Mouse (Mus musculus) retina, postnatal 1 day (tissue): ENCODE measurements at regions not wholly inside any gene's neighbourhood (a gene's known extent, or its start where the extent isn't known, plus 50 kb on each side); places are given as distances from the start of the nearest gene placed in this dataset.

Source experiments
- DNase-seq: peaks from one replicate; pipeline ENCODE4 v3.0.0-alpha.2; 2012

DNA sequence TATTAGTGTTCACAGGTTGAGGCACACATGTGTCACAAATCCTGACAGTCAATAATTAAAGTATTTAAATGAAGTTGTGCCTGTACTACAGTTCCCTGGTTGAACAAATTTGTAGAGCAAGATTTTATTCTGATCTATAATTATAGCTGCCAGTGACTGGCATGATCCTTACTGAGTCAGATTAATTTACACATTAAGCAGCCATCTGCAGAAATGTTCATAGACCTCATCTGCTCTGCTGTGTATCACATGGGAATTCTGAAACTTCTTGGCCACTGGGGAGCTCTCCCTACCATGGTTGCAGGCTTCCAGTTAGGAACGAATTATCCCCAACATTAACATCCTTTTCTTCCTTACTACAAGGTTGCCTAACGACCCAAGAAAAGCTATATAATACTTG, 255.6 kb upstream of the Adgrl4 start:
- DNase-seq, result no peak

DNA sequence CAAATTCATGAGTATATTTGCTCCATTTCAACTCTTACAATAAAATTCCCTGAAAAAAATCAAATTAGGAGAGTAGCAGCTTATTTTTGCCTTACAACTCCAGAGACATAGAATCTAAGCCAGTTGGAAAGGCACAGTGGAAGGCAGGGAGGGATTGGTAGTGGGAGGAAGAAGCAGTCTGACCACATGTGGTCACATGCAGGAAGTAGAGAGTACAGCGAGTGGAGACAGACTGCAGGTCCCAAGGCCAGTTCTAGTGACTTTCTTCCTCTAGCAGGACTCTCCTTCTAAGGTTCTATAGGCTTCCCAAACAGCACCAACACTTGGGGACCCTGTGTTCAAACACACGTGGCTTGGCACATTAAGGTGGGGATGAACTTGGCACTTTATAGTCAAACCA, 245.6 kb upstream of the Adgrl4 start:
- DNase-seq, result no peak

DNA sequence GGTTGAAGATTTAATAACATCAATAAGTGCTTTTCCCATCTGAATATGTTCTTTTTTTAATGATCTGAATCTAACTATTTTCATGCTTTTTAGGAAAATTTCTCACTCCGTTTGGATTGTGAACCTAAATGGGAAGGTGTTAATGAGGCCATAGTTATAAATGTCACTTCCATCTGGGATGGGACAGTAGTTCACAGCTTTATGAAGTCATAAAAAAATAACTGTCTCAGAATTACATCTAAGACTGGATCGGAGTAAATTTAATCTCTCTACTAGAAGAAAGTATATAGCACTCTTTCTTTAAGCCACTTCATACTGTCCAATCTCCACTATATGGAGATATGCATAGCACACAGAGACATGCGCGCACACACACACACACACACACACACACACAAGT, 226.7 kb upstream of the Adgrl4 start:
- DNase-seq, result no peak

DNA sequence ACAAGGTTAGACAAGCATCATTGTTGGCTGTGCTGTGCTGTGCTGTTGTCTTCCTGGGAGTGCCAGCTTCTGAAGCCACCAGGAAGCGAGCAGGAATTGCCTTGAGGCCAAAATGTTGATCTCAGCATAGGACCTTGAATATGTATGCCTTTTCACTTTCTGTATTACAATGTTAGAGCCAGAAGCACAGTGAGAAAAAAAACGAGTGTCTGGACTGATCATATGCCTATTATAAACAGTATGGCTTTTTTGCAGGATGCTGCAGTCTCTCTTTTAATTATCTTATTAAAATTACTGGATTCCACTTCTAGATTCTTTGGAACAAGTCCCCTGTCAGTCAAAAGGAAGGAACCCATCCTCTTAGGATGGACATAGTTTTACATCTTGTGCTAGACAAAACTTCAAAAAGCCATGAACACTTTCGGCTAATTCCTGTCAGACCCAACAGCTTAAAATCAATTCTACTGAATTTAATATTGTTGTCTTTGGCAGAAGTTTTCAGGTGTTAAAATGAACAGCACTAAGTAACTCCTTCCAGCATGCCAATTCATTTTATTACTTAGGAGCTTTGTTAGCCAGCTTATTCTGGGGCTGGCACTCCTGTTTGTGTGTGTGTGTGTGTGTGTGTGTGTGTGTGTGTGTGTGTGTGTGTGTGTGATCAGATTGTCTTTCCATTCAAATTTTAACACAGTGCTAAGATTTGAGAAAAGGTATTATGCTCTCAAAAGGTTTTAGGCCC, 220.8 kb upstream of the Adgrl4 start:
- no peak for DNase-seq

DNA sequence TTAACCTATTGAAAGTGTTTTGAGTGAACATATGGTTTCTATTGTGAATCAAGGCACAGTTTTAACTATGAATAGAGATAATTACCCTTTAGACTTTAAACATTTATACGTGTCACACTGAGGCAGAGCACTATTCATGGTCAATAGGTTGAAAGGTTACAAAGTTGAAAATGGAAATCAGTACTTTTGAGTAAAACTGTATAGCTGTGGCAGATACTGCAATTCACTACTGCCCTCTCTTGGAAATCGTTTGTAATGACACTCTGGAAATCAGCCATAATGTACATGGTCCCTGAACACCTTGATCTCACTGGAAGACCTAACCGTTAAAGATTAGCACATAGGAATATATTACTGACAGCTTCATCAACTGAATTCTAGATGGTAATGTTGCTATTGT, 215.3 kb upstream of the Adgrl4 start:
- DNase-seq, result peak; percentile 54

DNA sequence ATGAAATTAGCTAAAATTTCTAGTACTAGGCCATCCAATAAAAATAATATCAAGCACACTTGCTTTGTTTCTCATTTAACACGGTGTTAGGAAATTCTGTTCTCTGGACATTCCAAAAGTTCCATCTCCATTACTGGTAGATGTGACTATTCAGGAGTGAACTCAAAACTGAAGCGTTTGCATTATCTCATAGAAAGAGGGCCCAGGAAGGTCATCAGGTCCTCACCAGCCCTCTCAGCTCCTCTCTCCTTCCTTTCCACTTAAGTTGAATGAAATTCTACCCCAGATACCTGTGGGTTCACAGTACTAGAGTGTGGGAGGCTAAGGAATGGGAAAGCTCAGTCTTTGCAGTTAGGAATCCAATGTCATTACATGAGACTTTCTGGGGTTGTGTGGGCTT, 185.2 kb upstream of the Adgrl4 start:
- no peak for DNase-seq

DNA sequence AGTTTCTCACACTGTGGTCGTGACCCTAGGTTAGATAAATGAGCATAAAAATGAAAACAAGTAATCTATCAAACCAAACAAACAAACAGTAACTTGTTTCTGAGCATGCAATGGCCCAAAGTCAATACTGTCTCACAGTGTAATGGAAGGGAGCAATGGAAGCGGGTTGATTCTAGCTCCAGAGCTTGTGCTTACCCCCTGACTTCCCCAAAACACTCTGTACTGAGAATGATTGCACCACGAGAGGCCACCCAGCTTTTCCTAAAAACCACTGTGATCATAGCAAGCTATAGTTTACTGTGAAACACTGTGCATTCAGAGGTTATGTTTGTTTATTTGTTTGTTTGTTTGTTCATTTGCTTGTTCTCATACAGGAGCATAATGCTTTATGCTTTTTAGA, 174.9 kb upstream of the Adgrl4 start:
- DNase-seq, result no peak

DNA sequence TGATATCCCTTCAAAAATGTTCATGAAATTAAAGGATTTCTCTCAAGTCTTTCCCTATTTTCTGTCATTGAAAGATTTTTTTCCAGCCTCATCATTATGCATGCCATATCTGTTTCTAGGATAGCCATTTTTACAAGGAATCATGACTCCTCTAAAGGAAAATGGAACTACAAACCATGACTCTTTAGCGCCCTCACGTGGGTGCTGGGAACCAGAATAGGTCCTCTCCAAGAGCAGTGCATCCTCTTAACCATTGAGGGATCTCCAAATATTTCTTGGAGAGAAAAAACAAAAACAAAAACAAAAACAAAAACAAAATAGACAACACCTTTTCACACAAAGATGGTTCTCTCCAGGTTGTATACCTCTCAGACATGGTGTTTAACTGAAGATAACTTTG, 172.0 kb upstream of the Adgrl4 start:
- no peak for DNase-seq

DNA sequence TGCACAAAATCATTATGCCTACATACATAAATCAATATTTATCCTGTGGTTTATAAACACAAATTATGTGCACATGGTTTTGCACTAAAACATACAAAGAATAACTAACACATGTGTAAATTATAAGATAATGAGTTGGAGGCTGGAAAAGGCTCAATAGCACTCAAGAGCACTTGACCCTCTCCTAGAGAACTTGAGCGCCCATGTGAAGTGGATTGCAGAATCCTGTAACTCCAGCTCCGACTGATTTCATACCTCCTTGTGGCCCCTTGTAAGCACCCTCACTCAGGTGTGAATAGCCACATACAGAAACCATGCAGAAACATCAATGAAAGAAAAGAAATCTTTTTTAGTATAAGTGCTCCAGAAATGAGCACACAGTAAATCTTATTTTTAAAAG, 168.2 kb upstream of the Adgrl4 start:
- DNase-seq, result no peak

DNA sequence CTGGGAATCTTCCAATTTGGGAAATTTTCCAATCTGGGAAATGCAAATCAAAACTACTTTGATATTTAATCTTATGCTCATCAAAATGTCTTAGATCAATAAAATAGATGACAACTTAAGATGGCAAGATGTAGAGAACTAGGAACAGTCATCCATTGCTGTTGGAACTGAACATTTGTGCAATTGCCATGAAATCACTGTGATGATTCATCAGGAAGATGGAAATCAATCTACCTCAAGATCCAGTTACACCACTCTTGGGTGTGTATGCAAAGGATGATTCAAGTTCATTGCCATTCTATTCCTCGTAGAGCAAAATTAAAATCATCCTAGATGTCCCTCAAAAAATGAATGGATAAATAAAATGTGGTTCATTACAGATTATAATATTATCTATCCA, 153.9 kb upstream of the Adgrl4 start:
- no peak for DNase-seq

DNA sequence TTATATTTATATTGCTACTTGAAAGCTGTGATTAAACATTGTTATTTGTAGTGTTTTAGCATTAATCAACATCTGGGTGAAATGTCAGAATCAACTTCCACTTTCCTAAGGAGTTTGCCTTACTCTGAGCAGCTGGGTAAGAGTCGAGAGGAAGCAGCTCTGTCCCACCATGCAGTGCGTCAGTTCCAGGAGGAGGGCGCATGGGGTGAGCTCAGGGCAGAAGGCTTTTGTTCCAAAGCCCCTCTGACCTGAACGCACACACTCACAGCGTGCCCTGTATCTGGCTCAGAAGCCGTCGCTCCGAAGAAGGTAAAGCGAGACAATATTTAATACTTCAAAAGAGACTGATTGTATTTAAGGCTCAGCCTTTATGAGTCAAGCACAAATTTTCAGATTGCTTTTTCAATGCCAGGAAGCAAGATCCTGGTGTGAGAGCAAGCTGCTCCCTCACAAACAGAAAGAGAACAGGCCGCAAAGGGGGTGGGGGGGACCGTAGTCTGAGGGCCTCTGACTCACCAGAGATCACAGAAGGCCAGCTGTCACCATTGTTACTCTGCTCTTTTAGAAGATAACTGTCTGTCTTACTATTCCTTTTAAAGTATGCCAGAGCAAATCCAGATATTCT, 143.6 kb upstream of the Adgrl4 start:
- DNase-seq, result peak; percentile 68

DNA sequence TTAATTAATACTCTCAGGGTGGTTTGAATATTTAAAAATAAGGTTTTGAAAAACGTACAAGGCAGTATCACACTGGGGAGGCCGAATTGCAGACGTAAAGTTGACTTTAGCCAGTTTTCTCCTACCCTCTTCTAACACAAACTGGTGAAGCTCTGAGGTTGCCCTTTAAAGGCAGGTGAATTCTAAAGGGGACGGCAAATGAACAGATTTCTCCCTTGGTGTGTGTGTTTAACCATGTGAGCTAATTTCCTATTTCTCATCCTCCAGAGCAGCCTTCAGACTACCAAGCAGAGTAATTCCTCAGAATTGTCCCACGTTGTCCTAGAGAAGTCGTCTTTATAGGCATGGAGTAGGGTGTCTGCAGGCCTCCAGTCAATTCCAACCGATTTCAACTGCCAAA, 143.1 kb upstream of the Adgrl4 start:
- DNase-seq, result no peak

DNA sequence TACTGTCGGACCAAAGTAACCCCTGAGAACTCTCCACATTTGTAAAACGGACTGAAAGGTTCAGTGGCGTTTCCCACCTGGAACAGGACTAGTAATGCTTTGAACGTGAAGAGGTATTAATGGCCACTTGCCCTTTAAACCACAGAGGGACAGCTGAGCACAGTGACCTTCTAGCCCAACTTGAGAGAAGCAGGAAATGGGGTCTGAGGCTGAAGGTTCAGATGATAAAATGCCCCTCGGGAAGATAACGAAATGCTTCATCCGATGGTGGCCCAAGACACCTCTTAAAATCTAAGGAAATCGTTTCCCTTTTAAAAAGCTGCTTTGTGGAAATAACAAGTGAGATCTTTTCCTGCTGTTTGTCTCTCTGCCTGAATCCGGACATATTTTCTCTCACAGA, 142.7 kb upstream of the Adgrl4 start:
- peak; percentile 3 for DNase-seq

DNA sequence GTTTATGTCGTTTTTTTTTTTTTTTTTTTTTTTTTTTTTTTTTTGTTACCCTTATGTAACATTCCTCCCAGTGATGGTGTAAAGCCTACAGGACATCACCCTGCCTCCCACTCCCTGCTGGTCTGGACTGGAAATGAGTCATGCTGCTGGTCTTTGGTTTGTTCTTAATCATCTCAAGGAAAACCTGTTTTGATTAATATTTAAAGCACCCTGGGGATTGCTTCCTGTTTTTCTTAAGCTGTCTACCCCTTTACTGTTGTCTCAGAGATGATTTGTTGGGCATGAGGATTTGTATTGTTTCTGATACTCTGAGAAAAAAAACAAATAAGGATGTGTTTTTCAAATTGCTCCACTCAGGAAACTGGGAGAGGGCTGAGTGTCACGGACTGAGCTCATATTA, 139.4 kb upstream of the Adgrl4 start:
- DNase-seq, result no peak

DNA sequence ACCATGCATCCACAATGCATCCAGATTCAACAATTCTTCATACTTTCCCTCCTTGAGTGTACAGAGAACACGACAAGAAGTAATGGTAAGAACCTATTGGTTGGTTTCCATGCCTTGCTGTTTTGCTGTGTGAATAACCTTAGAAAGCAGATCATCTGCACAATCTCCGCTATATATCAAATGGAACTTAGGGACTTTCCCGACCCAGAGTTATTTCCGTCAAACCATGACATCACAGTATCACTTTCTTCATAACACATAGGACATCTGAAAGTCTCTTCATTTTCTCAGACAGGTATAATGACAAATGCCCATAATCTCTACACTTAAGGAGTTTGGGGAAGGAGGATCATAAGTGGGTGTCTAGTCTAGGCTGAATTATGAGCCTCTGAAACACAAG, 132.3 kb upstream of the Adgrl4 start:
- DNase-seq, result no peak

DNA sequence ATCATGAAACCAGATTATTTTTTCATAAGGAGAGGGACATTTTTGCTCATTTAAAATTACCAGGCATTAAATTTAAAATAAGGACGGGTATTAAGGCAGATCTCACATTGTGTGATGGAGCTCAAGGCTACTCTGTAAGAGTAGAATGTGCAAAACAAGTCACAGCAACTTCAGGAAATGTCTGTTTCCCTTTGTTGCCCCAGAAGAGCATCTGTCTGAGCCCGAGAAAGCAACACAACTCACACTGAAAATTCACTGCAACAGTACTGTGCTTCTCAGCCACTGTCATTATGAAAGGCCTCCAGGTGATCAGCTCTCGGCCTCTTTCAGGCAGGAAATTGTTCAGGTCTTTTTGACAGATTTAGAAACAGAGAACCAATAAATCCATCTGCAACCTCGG, 129.7 kb upstream of the Adgrl4 start:
- DNase-seq, result no peak

DNA sequence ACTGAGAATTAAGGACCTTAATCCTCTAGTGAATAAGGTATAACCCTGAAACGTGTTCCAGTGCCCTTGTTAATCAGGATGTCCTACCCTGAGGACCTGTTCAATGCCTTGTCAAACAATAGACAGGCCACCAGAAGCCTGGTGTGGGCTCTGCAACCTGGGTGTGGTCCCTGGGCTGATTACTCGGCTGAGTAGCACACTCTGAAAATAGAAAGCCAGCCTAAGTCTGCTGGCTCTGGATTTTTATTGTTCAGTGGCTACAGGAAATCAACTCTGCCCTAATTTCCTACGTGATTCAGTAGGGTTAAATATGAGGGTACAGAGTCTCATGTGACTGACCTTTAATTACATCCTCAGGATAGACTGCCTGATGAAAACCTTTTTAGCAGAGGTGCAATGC, 113.9 kb upstream of the Adgrl4 start:
- no peak for DNase-seq

DNA sequence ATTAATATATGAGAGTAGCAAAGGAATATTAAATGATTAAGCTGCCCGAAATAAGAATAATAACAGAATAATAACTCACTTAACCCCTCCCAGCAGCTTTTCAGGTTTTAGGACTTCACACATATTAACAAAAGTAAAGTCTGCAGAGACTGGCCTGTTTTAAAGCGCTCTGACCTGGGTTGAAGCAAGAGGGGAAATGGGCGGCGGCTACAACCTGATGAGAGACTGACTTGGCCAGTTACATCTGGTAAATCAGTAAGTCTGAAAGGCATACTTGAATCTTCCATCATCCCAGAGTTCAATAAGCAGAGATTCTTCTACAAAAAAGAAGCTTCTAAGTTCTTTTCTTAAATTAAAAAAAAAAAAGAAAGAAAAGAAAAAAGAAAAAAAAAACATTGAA, 107.9 kb upstream of the Adgrl4 start:
- no peak for DNase-seq

DNA sequence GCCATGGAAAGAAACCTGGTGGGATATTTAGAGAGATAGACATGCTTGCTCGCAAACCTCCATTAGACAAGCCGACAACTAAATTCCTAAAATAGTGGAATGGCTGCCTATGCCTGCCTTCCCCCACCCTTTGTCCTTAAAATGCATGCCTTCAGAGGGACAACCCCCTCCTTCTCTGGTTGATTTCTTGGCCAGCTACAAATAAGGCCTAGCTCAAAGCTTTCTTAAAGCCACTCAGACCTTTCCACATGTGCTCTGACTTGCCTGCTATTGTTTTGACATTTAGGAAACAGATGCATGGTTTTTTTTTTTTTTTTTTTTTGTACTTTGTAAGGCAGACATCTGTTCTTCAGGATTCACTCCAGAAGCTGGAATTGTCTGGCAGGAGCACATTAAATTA, 105.8 kb upstream of the Adgrl4 start:
- no peak for DNase-seq

DNA sequence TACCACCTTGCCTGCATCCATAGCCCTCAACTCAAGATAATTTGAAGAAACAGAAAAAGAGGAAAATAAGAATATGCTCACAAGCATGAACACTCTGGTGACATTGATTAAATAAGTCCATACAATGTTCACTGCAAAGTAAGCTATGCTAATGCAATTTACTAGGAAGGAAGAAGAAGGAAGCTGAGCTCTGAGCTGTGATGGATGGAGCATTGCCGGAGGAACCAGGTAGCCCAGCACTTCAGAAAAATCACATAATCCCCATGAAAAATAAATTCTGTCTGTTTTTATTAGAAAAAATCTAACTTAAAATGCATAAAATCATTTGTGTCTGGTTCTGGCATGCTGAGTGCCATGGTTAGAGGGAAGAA, 105.4 kb upstream of the Adgrl4 start:
- DNase-seq, result no peak

DNA sequence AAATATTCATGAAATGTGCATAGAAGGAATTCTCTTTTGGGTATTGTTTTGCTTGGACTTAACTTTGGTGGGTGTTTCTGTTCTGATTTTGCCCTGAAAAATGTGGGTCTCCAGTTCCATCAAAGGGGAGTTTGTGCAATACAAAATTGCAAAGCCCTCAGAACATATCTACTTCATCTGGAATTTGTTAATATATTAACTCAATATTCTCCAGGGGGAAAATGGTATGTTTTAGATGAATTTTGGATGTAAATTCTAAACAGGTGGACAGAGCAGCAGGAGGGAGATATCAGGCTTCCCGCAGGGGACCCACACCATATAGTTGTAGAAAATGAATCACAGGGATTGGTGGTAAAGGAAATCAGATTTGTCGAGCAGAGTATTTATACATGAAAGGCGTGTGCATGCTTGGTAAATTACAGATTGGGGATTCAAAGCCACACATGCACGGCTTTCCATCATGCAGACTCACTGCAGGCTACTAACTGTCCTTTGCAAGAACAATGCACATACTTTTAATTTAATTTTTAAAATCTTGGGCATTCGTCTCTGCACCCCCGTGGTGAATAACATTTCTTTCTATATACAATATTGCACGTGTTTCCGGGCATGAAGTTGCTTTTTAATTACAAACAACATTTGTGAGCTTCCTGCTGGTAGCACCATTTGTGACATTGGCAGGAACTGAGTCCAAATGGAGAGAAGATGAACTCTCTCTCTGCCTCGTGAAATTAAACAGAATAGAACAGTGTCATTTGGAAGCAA, 104.8 kb upstream of the Adgrl4 start:
- DNase-seq, result no peak

DNA sequence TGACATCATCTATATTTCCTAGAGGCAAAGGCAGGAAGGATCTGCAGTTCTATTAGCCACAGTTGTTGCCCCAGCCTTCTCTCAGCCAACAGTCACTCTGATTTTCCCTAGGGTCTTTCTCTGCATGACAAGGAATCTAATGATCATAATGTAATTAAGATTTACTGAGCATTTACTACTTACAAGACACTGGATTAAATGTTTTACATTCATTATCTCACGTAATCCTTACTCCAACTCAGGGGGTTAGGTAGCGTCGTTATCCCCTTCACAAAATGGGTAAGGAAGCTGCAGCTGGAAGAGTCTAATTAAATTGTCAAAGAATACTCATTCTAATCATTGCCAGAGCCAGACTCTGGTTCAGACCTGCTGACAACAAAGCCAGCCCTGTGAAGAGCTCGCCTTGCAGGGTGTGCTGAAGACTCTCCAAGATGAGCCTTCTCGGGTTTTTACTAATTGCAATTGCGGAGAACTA, 103.8 kb upstream of the Adgrl4 start:
- peak; percentile 61 for DNase-seq

DNA sequence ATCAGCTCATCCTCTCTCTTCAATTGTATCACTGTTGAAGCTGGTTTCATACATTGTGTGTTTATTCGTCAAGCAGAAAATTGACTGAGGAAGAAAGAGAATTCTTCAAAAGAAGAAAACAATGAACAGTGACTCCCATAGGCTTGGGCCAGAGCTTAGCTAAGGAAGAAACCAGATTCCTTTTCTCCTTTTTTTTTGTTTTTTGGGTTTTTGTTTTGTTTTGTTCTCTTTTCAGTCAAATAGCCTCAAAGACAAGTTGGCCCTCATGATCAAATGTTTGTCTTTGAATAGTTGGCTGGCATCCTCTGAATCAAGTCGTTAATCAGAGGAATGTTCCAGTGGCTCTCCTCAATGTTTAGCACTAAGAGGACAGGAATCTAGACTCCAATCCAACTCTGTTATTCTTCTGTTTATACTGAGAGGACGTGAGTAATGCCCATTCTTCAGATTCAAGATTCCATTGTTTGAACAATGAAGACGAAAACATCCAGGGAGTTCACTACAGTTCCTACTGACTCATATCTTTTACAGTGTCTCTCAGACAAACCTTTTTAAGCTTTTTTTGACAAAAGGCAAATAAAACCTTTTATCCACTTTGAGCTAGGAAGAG, 86.1 kb upstream of the Adgrl4 start:
- no peak for DNase-seq

DNA sequence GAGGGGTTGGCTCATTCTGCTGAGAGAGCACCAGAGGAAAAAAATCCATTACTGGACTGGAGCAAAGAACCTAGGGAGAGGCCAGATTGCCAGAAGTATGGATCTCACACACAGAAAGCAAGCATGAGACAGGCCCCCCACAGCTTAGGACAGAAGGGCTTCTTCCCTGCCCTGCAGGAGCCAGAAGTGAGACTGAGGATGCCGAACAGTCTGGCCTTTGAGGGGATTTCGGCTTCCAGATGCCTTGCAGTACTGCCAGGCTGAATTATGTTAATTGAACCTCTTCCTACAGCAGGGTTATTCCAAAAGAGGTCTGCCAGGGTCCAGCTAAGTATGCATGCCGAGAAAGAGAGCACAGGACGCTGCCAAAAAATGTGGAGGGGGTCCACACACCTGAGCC, 71.4 kb upstream of the Adgrl4 start:
- peak; percentile 52 for DNase-seq
